Comparison of ENCODE assay signal across 9 mouse cellular contexts in genomic region chr9:116219234-116220158, GRCm38 (mm10). TPM values are rescaled to one million over a fixed set of nuclear protein-coding genes. Genes with fewer than 3 reads are reported as not detected.
A peak's percentile ranks its signal among the peaks of the same experiment; 100 is the strongest.
DNase-seq lines count a peak whose midpoint lies in the region; ATAC-seq and TF ChIP-seq lines count a peak whose summit lies in the region.
"Had no signal": no experiment of that assay in that cellular context is flagged by ENCODE, and none has a peak within 500 bp of the region (broad histone marks: within the 10 kb centered on the region; RNA-seq: fewer than 3 reads in every experiment).

No protein-coding gene starts in this region.

- H3K9me3 ChIP-seq in hindbrain, embryonic 10.5 days, result no peaks in the 10 kb centered on the region
- H3K9me3 ChIP-seq in hindbrain, postnatal 0 days (ENCODE audit: low read length), result no peaks in the 10 kb centered on the region
- H3K9me3 ChIP-seq in neural tube, embryonic 13.5 days, result no peaks in the 10 kb centered on the region
- no peaks in the 10 kb centered on the region for H3K9me3 ChIP-seq in forebrain, embryonic 16.5 days (ENCODE audit: control insufficient read depth, low read length)
- H3K9me3 ChIP-seq in stomach, postnatal 0 days (ENCODE audit: control insufficient read depth, low read length), result no peaks in the 10 kb centered on the region

- H3K9ac ChIP-seq in hindbrain, postnatal 0 days (replicated peaks; ENCODE audit: low read length), result no peak overlapping the region
- H3K9ac ChIP-seq in neural tube, embryonic 13.5 days, result no peak overlapping the region
- H3K9ac ChIP-seq in forebrain, embryonic 16.5 days (replicated peaks; ENCODE audit: low read depth, low read length), result no peak overlapping the region
- no peak overlapping the region for H3K9ac ChIP-seq in stomach, postnatal 0 days (ENCODE audit: low read length)

- WGBS in hindbrain, embryonic 10.5 days, result 83% methylated on average over 9 of the region's 9 CpGs
- 77% methylated on average over 9 of the region's 9 CpGs for WGBS in hindbrain, postnatal 0 days
- 81% methylated on average over 9 of the region's 9 CpGs for WGBS in neural tube, embryonic 13.5 days
- 62% methylated on average over 9 of the region's 9 CpGs for WGBS in forebrain, embryonic 16.5 days
- 38% methylated on average over 9 of the region's 9 CpGs for WGBS in stomach, postnatal 0 days

- no peak for ATAC-seq in hindbrain, postnatal 0 days
- no peak for ATAC-seq in neural tube, embryonic 13.5 days (ENCODE audit: low read depth)
- ATAC-seq in forebrain, embryonic 16.5 days, result no peak
- ATAC-seq in stomach, postnatal 0 days (ENCODE audit: low FRiP score, low TSS enrichment), result no peak
- ATAC-seq: activated CD4-positive, CD25-positive, alpha-beta regulatory T cell, adult 4 months had no signal

- no peak for DNase-seq in hindbrain, embryonic 10.5 days (ENCODE audit: low spot score)
- no peak for DNase-seq in hindbrain, postnatal 0 days (ENCODE audit: low spot score)
- DNase-seq in neural tube, embryonic 10.5 days (ENCODE audit: extremely low spot score, low spot score), result no peak
- DNase-seq in stomach, postnatal 0 days (ENCODE audit: low spot score), result no peak
- no peak for DNase-seq in adrenal gland, adult 2 months
- DNase-seq in retina, postnatal 1 day, result no peak

- no peaks in the 10 kb centered on the region for H3K27me3 ChIP-seq in hindbrain, embryonic 10.5 days (ENCODE audit: insufficient read depth, poor library complexity, severe bottlenecking)
- H3K27me3 ChIP-seq in hindbrain, postnatal 0 days (ENCODE audit: insufficient read depth, low read length), result no peaks in the 10 kb centered on the region
- H3K27me3 ChIP-seq in neural tube, embryonic 13.5 days, result no peaks in the 10 kb centered on the region
- no peaks in the 10 kb centered on the region for H3K27me3 ChIP-seq in forebrain, embryonic 16.5 days (replicated peaks; ENCODE audit: control insufficient read depth, insufficient read depth, low read length)
- no peaks in the 10 kb centered on the region for H3K27me3 ChIP-seq in stomach, postnatal 0 days (ENCODE audit: control insufficient read depth, insufficient read depth, low read length)

- no peak overlapping the region for H3K4me3 ChIP-seq in hindbrain, embryonic 10.5 days
- no peak overlapping the region for H3K4me3 ChIP-seq in hindbrain, postnatal 0 days (ENCODE audit: low read length)
- no peak overlapping the region for H3K4me3 ChIP-seq in neural tube, embryonic 13.5 days
- H3K4me3 ChIP-seq in forebrain, embryonic 16.5 days (replicated peaks; ENCODE audit: low read length), result no peak overlapping the region
- H3K4me3 ChIP-seq in stomach, postnatal 0 days (ENCODE audit: low read depth, low read length), result no peak overlapping the region

- H3K27ac ChIP-seq in hindbrain, embryonic 10.5 days, result peak overlapping the region; percentile 59
- H3K27ac ChIP-seq in hindbrain, postnatal 0 days, result no peak overlapping the region
- H3K27ac ChIP-seq in neural tube, embryonic 13.5 days (replicated peaks), result peak overlapping the region; percentile 25; the same call in 1 of the 2 replicates
- H3K27ac ChIP-seq in forebrain, embryonic 16.5 days (ENCODE audit: low read length), result peak overlapping the region; percentile 34
- H3K27ac ChIP-seq in stomach, postnatal 0 days (replicated peaks), result peak overlapping the region; percentile 65

- no peak for TF ChIP-seq EP300 in stomach, postnatal 0 days (optimal IDR thresholded peaks at IDR 0.05)

- no peak for TF ChIP-seq CTCF in hindbrain, postnatal 0 days (IDR thresholded peaks at IDR 0.05; ENCODE audit: low read depth)
- TF ChIP-seq CTCF in stomach, postnatal 0 days (IDR thresholded peaks at IDR 0.05; ENCODE audit: low read depth), result no peak

- H3K4me1 ChIP-seq in hindbrain, embryonic 10.5 days (replicated peaks), result peaks cover 13% of the 10 kb centered on the region
- no peaks in the 10 kb centered on the region for H3K4me1 ChIP-seq in hindbrain, postnatal 0 days (ENCODE audit: insufficient read depth, low read length)
- H3K4me1 ChIP-seq in neural tube, embryonic 13.5 days (replicated peaks), result peaks cover 6% of the 10 kb centered on the region; the same call in 1 of the 2 replicates
- H3K4me1 ChIP-seq in forebrain, embryonic 16.5 days (replicated peaks; ENCODE audit: control insufficient read depth, insufficient read depth, low read length), result peaks cover 5% of the 10 kb centered on the region
- H3K4me1 ChIP-seq in stomach, postnatal 0 days (replicated peaks; ENCODE audit: control insufficient read depth, insufficient read depth), result peaks cover 9% of the 10 kb centered on the region

- no peak overlapping the region for H3K4me2 ChIP-seq in hindbrain, postnatal 0 days (ENCODE audit: low read depth, low read length)
- H3K4me2 ChIP-seq in neural tube, embryonic 13.5 days, result no peak overlapping the region
- no peak overlapping the region for H3K4me2 ChIP-seq in forebrain, embryonic 16.5 days (ENCODE audit: low read length)
- no peak overlapping the region for H3K4me2 ChIP-seq in stomach, postnatal 0 days (replicated peaks; ENCODE audit: low read depth)

- H3K36me3 ChIP-seq in hindbrain, embryonic 10.5 days, result no peaks in the 10 kb centered on the region
- no peaks in the 10 kb centered on the region for H3K36me3 ChIP-seq in hindbrain, postnatal 0 days (ENCODE audit: insufficient read depth, low read length)
- H3K36me3 ChIP-seq in neural tube, embryonic 13.5 days, result no peaks in the 10 kb centered on the region
- no peaks in the 10 kb centered on the region for H3K36me3 ChIP-seq in forebrain, embryonic 16.5 days (ENCODE audit: control insufficient read depth, insufficient read depth)
- H3K36me3 ChIP-seq in stomach, postnatal 0 days (ENCODE audit: control insufficient read depth, insufficient read depth, low read length), result no peaks in the 10 kb centered on the region

RNA-seq across cellular contexts. Expression of gene Tgfbr2, which starts 44.3 kb away (rescaled TPM):
- polyA plus RNA-seq in hindbrain, embryonic 10.5 days (2016; fragmentation: Nextera tagmentation; extraction: Ambion mirVana), result 8.3 and 8.4 TPM in 2 replicates
- 21.7 and 23.1 TPM in 2 replicates for total RNA-seq in hindbrain, postnatal 0 days (2014; rRNA removed)
- polyA plus RNA-seq in hindbrain, postnatal 0 days (2015; fragmentation: Nextera tagmentation; extraction: Ambion mirVana), result 7.2 and 7.7 TPM in 2 replicates
- 10.3 and 11.5 TPM in 2 replicates for polyA plus RNA-seq in neural tube, embryonic 13.5 days (2015; fragmentation: Nextera tagmentation; extraction: Ambion mirVana)
- 6.5 and 8.8 TPM in 2 replicates for polyA plus RNA-seq in forebrain, embryonic 16.5 days (2015; fragmentation: Nextera tagmentation; extraction: Ambion mirVana)
- 16.8 and 18.5 TPM in 2 replicates for polyA plus RNA-seq in stomach, postnatal 0 days (2015; fragmentation: Nextera tagmentation; extraction: Ambion mirVana)
- total RNA-seq in adrenal gland, adult 2 months (2021), result 10 to 100 TPM; 57.7 to 90.0 TPM
- 64.3 and 72.6 TPM in 2 replicates for polyA plus RNA-seq in adrenal gland, adult 2 months (2012; rRNA removed)
